Mouse (Mus musculus) E14TG2a.4 (cell line): ENCODE measurements around the gene Sarnp.

Experiments used
- CTCF ChIP-seq: conservative IDR thresholded peaks from 2 replicates; pipeline ENCODE4 v1.5.1; 2014; ENCODE audit warnings: low read length
- POU5F1 ChIP-seq: IDR thresholded peaks from 2 replicates; pipeline ENCODE4 v1.6.1; 2014; ENCODE audit warnings: low read length, borderline replicate concordance

DNA sequence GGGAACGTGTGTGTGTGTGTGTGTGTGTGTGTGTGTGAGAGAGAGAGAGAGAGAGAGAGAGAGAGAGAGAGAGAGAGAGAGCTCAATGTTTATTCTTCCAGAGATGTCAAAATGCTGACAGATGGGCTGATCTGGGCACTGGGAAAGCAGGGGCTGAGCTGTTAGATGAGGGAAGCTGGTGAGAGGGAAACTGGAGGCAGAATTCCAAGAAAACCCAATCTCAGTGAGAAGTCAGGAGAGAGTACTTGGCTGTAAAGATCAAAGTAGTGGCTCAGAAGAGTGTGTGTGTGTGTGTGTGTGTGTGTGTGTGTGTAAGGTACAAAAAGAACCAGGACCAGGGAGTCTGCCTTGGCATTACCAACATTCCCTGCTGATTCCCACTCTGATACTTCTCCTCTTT lies 80.4 kb downstream of the Sarnp start:
- TF ChIP-seq CTCF (no peak), POU5F1 (no peak)
